Mouse (Mus musculus) lung, postnatal 36 days (tissue): ENCODE measurements around the gene Lor.

ENCODE experiments used
- DNase-seq: peaks from one replicate; pipeline ENCODE4 v3.0.0; 2022; ENCODE audit warnings: mixed read lengths

The Lor gene

GRCm38 (mm10) chr3:92083042-92083441, at the start of gene Lor:
TSS of gene Lor (minus strand) at chr3:92083142.
- no peak for DNase-seq

GRCm38 (mm10) chr3:92123847-92124246, 40.9 kb upstream of the Lor start, which contains the start of gene Prr9:
TSS of gene Prr9 (minus strand) at chr3:92123947.
- no peak for DNase-seq

- DNase-seq: no peak
Measured at GRCm38 (mm10) chr3:92120902-92121301, 38.0 kb upstream of the Lor start.

GRCm38 (mm10) chr3:92117930-92118329, 35.0 kb upstream of the Lor start:
- peak; percentile 10 for DNase-seq

- DNase-seq: no peak
Measured at GRCm38 (mm10) chr3:92111526-92111925, 28.6 kb upstream of the Lor start.

- DNase-seq: no peak
Measured at GRCm38 (mm10) chr3:92110790-92111189, 27.8 kb upstream of the Lor start.

GRCm38 (mm10) chr3:92106582-92106981, 23.6 kb upstream of the Lor start:
- peak; percentile 24 for DNase-seq

- DNase-seq: peak; percentile 12
Measured at GRCm38 (mm10) chr3:92081285-92081931, 1.5 kb downstream of the Lor start.

GRCm38 (mm10) chr3:92080462-92081284, 2.3 kb downstream of the Lor start:
- DNase-seq: peak; percentile 60

GRCm38 (mm10) chr3:92050382-92051054, 32.4 kb downstream of the Lor start:
- DNase-seq: peak; percentile 56

GRCm38 (mm10) chr3:92033892-92034291, 49.0 kb downstream of the Lor start:
- no peak for DNase-seq

GRCm38 (mm10) chr3:92033203-92033602, 49.7 kb downstream of the Lor start:
- no peak for DNase-seq
